Mouse (Mus musculus): Measurements from ENCODE around the gene Plcl2. TPM values are rescaled to one million over a fixed set of nuclear protein-coding genes. Genes with fewer than 3 reads are reported as not detected.

Gene Plcl2
- polyA plus RNA-seq (2017; shearing (Covaris generic)), result 1 to 10 TPM; 5.4 to 8.6 TPM

GRCm38 (mm10) chr17:50509251-50510104 lies at the start of gene Plcl2:
TSS of gene Plcl2 (plus strand) at chr17:50509403.
- ATAC-seq, result peak; percentile 59

DNA sequence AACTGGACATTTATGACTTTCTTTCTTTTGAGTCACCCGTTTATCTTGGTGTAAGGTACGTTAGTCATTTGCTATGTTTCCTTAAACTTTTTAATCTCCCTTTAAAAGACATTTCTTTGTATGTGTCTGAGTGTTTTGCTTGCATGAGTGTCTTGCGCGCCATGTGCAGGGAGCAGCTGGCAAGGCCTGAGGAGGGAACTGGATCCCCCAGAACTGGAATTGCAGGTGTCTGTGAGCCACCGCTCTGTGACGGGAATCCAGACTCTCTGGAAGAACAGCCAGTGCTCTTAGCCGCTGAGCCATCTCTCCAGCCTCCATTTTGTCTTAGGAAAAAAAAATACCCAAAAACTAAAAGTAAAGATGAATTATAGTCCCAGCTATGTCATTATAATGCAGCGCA lies 48.9 kb upstream of the Plcl2 start:
- no peak for ATAC-seq

DNA sequence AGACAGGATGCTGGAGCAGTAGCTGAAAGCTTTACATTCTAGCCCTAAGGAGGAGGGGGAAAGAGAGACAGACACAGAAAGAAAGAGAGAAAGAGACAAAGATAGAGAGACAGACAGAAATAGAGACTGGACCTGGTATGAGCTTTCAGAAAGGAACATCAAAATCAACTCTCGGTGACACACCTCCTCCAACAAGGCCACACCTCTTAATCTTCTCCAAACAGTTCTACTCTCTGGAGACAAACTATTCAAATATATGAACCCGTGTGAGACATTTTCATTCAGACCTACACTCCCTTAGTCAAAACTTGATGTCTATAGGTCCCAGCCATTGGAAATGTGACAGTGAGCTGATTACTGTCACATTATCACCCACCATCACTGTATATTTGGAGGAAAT lies 41.8 kb upstream of the Plcl2 start:
- ATAC-seq, result no peak

- no peak for ATAC-seq
Measured at GRCm38 (mm10) chr17:50469126-50469525, 40.1 kb upstream of the Plcl2 start.

GRCm38 (mm10) chr17:50469543-50470431 lies 39.4 kb upstream of the Plcl2 start:
- ATAC-seq, result peak; percentile 64

GRCm38 (mm10) chr17:50470432-50471078 lies 38.6 kb upstream of the Plcl2 start:
- peak; percentile 79 for ATAC-seq

DNA sequence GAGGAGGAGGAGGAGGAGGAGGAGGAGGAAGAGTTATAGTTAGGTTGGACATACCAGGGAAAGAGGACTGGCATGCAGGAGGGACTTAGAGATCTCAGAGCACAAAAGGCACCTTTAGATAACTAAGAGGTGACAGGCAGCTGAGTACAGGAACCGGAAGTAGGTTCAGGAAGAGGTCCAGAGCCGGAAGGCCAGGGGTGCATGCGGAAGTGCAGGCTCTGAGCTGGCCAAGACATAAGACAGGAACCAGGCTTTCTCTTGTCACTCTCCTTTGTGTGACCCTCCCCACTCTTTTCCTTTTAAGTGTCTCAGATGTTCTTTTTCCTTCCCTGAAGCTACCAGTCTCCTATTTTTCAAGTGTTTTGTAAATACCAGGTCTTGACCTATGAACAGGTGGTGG lies 38.0 kb upstream of the Plcl2 start:
- peak; percentile 48 for ATAC-seq

DNA sequence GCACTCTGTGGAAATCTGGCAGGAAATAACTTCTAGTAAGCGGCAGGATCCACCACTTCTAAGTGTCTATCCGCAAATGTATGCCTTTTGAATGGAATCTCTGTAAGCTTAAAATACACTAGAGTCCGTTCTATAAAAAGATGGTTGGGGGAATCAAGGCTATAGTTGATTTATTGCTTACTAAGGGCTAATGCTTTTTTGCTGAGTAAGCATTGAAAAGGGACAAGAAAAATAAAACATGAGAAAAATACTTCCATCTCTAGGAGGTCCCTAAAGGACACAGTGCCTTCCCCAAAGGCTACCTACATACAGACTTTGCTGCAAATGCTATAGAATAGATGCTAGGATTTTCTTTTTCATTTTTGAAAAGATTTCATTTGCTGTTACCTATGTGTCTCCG lies 31.9 kb upstream of the Plcl2 start:
- no peak for ATAC-seq

DNA sequence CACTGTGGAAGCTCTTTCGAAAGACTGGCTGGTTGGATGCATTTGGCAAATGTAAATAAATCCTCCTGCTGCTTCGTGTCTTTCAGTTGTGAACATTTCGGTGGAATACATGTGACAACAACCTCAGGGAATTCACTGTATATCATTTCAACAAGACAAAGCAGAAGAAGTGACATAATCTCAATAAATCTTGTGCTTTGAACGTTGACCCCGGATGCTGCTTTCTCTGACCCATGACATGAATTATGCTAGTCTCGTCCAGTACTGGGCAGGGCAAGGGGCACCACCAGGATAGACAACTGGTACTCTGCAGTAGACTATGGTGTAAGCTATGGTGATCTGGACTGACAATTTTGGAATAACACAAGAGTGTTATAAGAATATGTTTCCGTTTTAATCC lies 28.3 kb upstream of the Plcl2 start:
- no peak for ATAC-seq

GRCm38 (mm10) chr17:50483700-50484099 lies 25.5 kb upstream of the Plcl2 start:
- ATAC-seq, result peak; percentile 81

DNA sequence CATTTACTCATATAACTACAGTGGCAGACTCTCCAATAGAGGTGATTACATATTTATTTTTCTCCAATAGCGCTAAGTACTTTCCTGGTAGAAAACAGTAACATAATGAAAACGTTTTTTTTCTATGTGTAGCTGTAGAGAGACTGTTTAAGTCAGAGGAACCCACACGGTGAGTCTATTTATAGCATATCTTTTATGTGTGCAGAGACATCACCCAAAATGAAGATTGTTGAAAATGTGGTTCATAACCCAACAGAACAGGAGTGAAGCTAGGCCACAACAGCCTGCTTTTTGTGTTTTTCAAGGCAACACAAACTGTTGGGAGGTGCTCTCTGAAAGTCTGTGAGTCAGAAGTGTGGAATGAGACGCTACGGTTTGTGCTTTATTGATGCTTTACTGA lies 24.2 kb upstream of the Plcl2 start:
- ATAC-seq, result peak; percentile 63

GRCm38 (mm10) chr17:50487058-50487618 lies 22.1 kb upstream of the Plcl2 start:
- no peak for ATAC-seq

DNA sequence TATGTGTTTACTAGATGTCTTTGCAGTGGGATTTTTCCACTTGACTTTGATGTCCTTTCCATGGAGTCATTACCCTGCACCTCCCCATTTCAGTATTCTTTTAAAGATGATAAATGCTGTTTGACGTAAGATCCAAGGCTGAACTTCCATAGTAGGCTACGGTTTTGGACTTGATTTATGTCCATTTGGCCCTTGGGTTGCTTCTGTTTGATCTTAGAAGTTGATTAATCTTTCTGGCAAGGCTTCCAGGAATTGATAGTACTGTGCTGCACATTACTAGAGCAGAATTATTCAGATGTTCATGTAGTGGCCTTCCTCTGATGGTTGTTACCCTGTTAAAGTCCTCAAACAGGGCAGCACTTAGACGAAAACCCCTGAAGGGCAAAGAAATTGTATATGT lies 21.5 kb upstream of the Plcl2 start:
- ATAC-seq, result no peak

GRCm38 (mm10) chr17:50488406-50488805 lies 20.8 kb upstream of the Plcl2 start:
- no peak for ATAC-seq

DNA sequence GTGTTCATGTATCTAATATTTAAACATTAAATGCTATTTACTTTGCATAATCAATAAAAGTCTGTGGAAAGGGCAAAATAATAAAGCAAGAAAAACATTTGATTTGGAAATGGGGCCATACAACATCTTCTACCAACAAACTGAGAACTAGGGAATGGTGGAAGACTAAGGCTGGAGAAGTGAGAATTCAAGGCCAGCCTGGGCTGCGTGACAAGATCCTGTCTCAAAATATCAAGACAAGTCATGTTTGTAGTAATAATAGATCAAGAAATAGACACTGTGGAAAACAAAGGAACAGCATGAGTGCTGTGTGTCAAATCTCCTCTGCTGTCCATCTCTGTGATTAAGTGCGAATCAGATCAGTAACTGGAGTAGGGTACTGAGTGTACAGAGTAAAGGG lies 20.3 kb upstream of the Plcl2 start:
- ATAC-seq, result no peak

DNA sequence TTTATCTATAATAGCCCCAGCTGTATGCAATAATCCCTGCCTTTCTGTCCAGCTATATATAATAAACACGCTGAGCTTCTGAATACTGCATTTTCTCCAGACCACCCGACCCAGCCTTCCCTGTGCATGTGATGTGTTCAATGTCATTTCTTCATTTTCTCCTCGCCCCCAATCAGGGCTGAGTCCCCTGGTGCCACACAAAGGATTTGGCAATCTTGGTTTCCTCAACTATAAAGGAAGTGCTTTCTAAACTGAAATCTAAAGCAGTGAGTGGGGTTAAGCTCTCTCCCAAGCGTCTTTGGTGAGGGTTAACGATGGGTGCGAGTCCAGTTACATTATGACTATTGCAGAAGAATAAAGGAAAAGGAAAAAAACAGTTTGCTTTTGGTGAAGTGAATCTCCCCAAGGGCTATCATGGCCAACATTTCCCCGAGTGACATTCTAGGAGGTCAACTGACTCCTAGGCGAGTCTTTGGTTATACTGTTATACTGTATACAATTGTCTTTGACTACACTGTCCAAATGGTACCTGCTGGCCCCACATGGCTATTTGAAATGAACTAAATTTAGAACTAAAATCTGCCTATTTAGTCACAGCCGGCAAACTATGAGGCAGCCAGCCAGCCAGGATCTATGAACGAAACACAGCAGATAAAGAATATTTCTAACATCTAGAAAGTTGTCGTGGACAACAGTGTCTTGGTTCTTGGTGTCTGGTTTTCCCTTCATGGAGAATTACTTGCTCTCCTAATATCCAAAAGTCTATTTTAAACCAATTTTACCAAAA lies 18.4 kb upstream of the Plcl2 start:
- no peak for ATAC-seq

GRCm38 (mm10) chr17:50491496-50491895 lies 17.7 kb upstream of the Plcl2 start:
- ATAC-seq, result no peak

DNA sequence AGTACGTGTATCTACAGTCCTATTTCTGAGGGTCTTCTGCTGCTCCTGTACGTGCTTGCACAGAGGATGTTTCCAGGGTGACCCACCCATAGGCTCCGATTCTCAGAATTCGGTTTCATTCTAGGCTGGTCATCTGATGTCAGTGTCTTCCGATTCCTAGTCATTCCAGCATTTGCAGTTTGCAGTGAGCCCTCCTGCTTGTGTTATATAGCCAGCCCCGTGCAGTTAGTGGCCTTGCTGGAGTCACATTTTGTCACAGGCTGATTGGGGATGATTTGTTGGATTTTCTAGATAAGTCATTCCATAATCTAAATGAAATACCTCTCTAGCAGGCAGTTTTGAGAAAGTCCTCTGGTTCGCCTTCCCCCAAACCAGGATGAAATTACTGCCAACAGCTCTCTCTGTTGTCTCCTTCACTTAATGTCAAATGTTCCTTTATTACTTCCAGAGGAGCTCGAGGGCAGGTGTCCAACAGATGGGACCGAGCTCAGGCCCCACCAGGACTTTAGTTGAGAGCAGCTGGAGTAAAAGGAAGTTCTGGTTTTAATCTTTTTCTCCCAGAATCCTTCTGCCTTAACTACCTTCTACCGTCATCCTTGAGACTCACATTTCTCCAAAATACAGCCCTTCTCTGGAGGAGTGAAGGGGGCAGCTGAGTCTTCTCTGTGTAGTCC lies 13.8 kb upstream of the Plcl2 start:
- ATAC-seq, result no peak

DNA sequence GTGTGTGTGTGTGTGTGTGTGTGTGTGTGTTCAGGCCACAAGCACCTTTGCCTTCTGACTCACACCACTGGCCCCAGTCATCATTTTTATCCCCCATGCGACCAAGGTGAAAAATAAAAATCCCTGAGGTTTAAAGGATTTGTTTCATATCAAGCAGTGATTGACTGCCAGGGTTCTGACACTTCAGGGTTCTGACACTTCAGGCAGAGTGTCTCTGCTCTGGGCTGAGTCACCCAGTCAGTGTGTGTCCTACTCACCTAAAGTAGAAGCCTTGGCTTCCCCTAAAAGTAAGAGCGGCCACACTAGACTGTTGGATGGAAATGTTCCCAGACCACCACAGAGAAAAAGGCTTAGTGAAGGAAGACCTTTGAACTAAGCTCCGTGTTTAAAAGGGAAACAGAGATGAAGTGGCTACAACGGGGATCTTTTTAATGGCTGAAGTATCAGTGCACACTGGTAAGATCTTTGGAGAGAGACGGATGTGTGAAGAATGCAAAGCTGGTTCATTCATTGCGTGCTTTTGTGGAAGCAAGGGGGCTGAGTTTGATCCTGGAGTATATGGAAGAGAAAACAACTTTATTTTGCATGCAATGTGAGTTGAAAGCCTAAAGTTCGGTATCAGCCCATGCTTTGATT lies 11.0 kb upstream of the Plcl2 start:
- ATAC-seq, result no peak

DNA sequence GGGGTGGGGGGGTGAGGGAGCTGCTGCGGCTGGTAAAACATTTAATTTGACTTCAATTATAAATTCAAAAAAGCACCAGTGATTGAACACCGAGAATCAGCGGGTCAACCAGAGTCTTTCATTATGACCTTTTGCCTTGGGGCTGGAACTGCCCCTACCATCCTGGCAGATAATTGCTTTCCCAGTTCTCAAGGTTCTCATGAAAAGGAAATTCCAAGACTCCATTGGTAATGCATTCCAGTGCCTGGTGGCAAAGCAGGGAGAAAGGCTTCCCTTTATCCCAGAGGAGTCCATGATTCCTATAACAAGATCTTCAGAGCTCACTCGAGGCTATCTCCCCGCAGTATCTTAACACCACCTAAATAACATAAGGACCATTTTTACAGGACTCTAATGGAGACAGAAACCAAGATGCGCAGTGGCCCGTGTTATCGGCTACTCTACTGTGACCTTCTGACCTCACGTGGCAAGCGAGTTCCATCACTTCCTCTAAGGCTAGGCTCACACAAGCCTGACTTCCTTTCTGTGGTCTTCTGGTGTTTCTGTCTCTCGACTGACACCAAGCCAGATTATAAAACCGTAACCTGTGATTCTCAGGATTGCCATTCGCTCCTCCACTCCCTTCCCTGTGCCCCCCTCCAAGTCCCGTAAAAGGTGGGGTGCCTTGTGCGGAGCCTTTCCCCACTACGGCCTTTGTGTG lies 10.0 kb upstream of the Plcl2 start:
- ATAC-seq, result peak; percentile 84

Data from CD4-positive, CD25-positive, alpha-beta regulatory T cell, adult 4 months (primary cell).